In the genomic region with DNA sequence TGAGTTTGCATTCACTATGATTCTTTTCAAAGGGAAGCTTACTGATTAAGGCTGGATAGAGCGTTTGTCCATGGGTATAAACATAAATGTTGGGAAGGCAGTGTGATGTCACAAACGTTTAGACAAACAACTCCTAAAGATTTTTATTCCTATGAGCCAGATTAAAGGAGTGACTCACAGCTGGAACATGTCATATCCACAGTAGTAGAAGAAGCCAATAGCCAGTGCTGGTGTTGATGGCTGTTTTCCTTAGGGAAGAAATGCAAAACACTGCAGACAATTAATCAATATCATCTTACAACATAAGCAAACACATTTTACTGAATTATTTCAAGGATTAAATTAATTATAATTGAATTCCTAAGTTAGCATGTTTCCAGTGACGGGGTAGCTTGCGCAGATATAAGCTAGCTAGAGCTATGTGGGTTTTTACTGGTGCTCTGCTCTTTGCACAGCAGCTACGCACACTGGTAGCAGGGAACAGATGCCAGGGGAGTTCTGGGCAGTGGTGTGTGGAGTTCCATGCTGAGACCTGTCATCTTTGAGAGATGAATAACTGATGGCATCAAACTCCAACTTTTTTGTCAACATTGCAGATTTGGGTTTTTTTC, we compare ENCODE assay signal across 27 mouse cellular contexts. TPM values are rescaled to one million over a fixed set of nuclear protein-coding genes. Genes with fewer than 3 reads are reported as not detected.
DNase-seq lines count a peak whose midpoint lies in the region; ATAC-seq and TF ChIP-seq lines count a peak whose summit lies in the region.
"Had no signal": no experiment of that assay in that cellular context is flagged by ENCODE, and none has a peak within 500 bp of the region (broad histone marks: within the 10 kb centered on the region; RNA-seq: fewer than 3 reads in every experiment).

No protein-coding gene starts in this region.

- H3K27ac ChIP-seq in kidney, postnatal 0 days: no peak overlapping the region
- no peak overlapping the region for H3K27ac ChIP-seq in lung, embryonic 16.5 days (ENCODE audit: low read length)
- H3K27ac ChIP-seq: embryonic facial prominence, embryonic 10.5 days; embryonic facial prominence, embryonic 13.5 days; forebrain, embryonic 12.5 days; forebrain, embryonic 15.5 days; heart, embryonic 15.5 days; hindbrain, embryonic 10.5 days; hindbrain, embryonic 13.5 days had no signal

- TF ChIP-seq CTCF in kidney, postnatal 0 days (IDR thresholded peaks at IDR 0.05; ENCODE audit: low read depth): no peak

- no peak for ATAC-seq in kidney, postnatal 0 days (replicated peaks; ENCODE audit: low FRiP score, low read depth)
- peak; percentile 93 for ATAC-seq in lung, embryonic 16.5 days (ENCODE audit: low read depth)
- ATAC-seq: activated CD4-positive, CD25-positive, alpha-beta regulatory T cell, adult 4 months; forebrain, embryonic 15.5 days had no signal

- no peak overlapping the region for H3K9ac ChIP-seq in kidney, postnatal 0 days (ENCODE audit: low read depth, low read length)
- no peak overlapping the region for H3K9ac ChIP-seq in lung, embryonic 16.5 days (ENCODE audit: low read length)
- H3K9ac ChIP-seq: embryonic facial prominence, embryonic 13.5 days; forebrain, embryonic 12.5 days; forebrain, embryonic 15.5 days; heart, embryonic 12.5 days; heart, embryonic 15.5 days; hindbrain, embryonic 13.5 days had no signal

- no peaks in the 10 kb centered on the region for H3K27me3 ChIP-seq in kidney, postnatal 0 days (ENCODE audit: insufficient read depth, low read length)
- H3K27me3 ChIP-seq in lung, embryonic 16.5 days (ENCODE audit: control insufficient read depth, insufficient read depth, low read depth, low read length): no peaks in the 10 kb centered on the region
- H3K27me3 ChIP-seq: embryonic facial prominence, embryonic 13.5 days; forebrain, embryonic 12.5 days; forebrain, embryonic 15.5 days; heart, embryonic 12.5 days; heart, embryonic 15.5 days; hindbrain, embryonic 13.5 days had no signal

- no peak overlapping the region for H3K4me2 ChIP-seq in kidney, postnatal 0 days (ENCODE audit: low read length)
- no peak overlapping the region for H3K4me2 ChIP-seq in lung, embryonic 16.5 days (ENCODE audit: low read depth, low read length)
- H3K4me2 ChIP-seq: embryonic facial prominence, embryonic 13.5 days; forebrain, embryonic 12.5 days; forebrain, embryonic 15.5 days; heart, embryonic 12.5 days; heart, embryonic 15.5 days; hindbrain, embryonic 13.5 days had no signal

- 59% methylated on average over 5 of the region's 5 CpGs for WGBS in kidney, postnatal 0 days
- WGBS in lung, embryonic 16.5 days: 48% methylated on average over 5 of the region's 5 CpGs

- DNase-seq in kidney, postnatal 0 days (ENCODE audit: low spot score): peak; percentile 79
- DNase-seq in kidney, postnatal 14 days: no peak
- DNase-seq in lung, adult 18-20 months: no peak
- DNase-seq in 3T3-L1 (ENCODE audit: low read depth, low spot score): peak; percentile 53
- no peak for DNase-seq in layer of hippocampus, postnatal 36 days
- DNase-seq: adrenal gland, adult 8-10 months; adrenal gland, postnatal 25 days; cerebellum, adult 11-12 months; cerebellum, adult 8-10 months; cerebellum, postnatal 10 days; cerebellum, postnatal 36 days; embryo, embryonic 11 days; gastrocnemius, postnatal 25 days; heart, adult 18-20 months; heart, postnatal 10 days; heart, postnatal 36 days had no signal

- H3K4me1 ChIP-seq in kidney, postnatal 0 days (replicated peaks; ENCODE audit: insufficient read depth, low read length): no peaks in the 10 kb centered on the region
- H3K4me1 ChIP-seq in lung, embryonic 16.5 days (replicated peaks; ENCODE audit: control insufficient read depth, insufficient read depth, low read length): no peaks in the 10 kb centered on the region
- H3K4me1 ChIP-seq: embryonic facial prominence, embryonic 10.5 days; forebrain, embryonic 12.5 days; forebrain, embryonic 15.5 days; heart, embryonic 12.5 days; heart, embryonic 15.5 days; hindbrain, embryonic 10.5 days; hindbrain, embryonic 13.5 days had no signal

- H3K4me3 ChIP-seq in kidney, postnatal 0 days (replicated peaks; ENCODE audit: low read depth, low read length): no peak overlapping the region
- H3K4me3 ChIP-seq in lung, embryonic 16.5 days (ENCODE audit: low read length): no peak overlapping the region
- H3K4me3 ChIP-seq: embryonic facial prominence, embryonic 10.5 days; embryonic facial prominence, embryonic 13.5 days; erythroblast, embryonic 14.5 days; forebrain, embryonic 12.5 days; forebrain, embryonic 15.5 days; heart, embryonic 12.5 days; heart, embryonic 15.5 days; hindbrain, embryonic 10.5 days; hindbrain, embryonic 13.5 days had no signal

- H3K36me3 ChIP-seq in kidney, postnatal 0 days (ENCODE audit: insufficient read depth, low read length): no peaks in the 10 kb centered on the region
- no peaks in the 10 kb centered on the region for H3K36me3 ChIP-seq in lung, embryonic 16.5 days (ENCODE audit: control insufficient read depth, insufficient read depth, low read length)
- H3K36me3 ChIP-seq: embryonic facial prominence, embryonic 10.5 days; embryonic facial prominence, embryonic 13.5 days; forebrain, embryonic 12.5 days; forebrain, embryonic 15.5 days; heart, embryonic 12.5 days; heart, embryonic 15.5 days; hindbrain, embryonic 10.5 days; hindbrain, embryonic 13.5 days had no signal

- H3K9me3 ChIP-seq in kidney, postnatal 0 days (replicated peaks; ENCODE audit: low read length): no peaks in the 10 kb centered on the region
- H3K9me3 ChIP-seq in lung, embryonic 16.5 days (ENCODE audit: control insufficient read depth, low read length): no peaks in the 10 kb centered on the region
- H3K9me3 ChIP-seq: embryonic facial prominence, embryonic 10.5 days; embryonic facial prominence, embryonic 13.5 days; forebrain, embryonic 12.5 days; forebrain, embryonic 15.5 days; heart, embryonic 12.5 days; heart, embryonic 15.5 days; hindbrain, embryonic 10.5 days; hindbrain, embryonic 13.5 days had no signal

RNA-seq across cellular contexts. Expression of gene AI593442, which starts 29.1 kb away (rescaled TPM):
- polyA plus RNA-seq in kidney, postnatal 0 days (2015; fragmentation: Nextera tagmentation; extraction: Ambion mirVana): 0.05 and 0.07 TPM in 2 replicates
- polyA plus RNA-seq in lung, embryonic 16.5 days (2015; fragmentation: Nextera tagmentation; extraction: Ambion mirVana): 0.28 and 0.67 TPM in 2 replicates
- 100 to 1,000 TPM; 114 to 121 TPM for total RNA-seq in layer of hippocampus, postnatal 36 days (2021)
- polyA plus RNA-seq: activated CD4-positive, CD25-positive, alpha-beta regulatory T cell, adult 4 months had no signal

Comparison
In these comparisons a context has a peak if more than half of its experiments do, and no peak if none do; other contexts are left out.
1. DNase-seq: peak in kidney, postnatal 0 days (single experiment) and 3T3-L1 (single experiment); none in kidney, postnatal 14 days (single experiment), lung, adult 18-20 months (0 of 2) and layer of hippocampus, postnatal 36 days (0 of 2).